Mouse (Mus musculus): ENCODE results near the gene Tnfsf14. TPM values are rescaled to one million over a fixed set of nuclear protein-coding genes. Genes with fewer than 3 reads are reported as not detected.

Gene Tnfsf14
- polyA plus RNA-seq, 1 experiment, result 6.7 TPM

- Histone ChIP-seq H3K27ac (ENCODE audit: control insufficient read depth, insufficient read depth, low read length) (no peak overlapping the region), H3K27me3 (ENCODE audit: control insufficient read depth, insufficient read depth, low read length) (no peaks in the 10 kb centered on the region), H3K4me1 (replicated peaks; ENCODE audit: control insufficient read depth, insufficient read depth, low read length) (0 out of 2 replicates have a peak, but pooled peaks cover 6% of the 10 kb centered on the region), H3K4me3 (ENCODE audit: control insufficient read depth, insufficient read depth, low read length) (no peak overlapping the region), H3K36me3 (ENCODE audit: control insufficient read depth, insufficient read depth, low read length) (no peaks in the 10 kb centered on the region)
- DNase-seq, result no peak
- no peak for TF ChIP-seq POLR2A (IDR thresholded peaks at IDR 0.05; ENCODE audit: control insufficient read depth, extremely low read depth, insufficient read depth, low read length, poor library complexity)
- WGBS, result 68% methylated on average over 9 of the region's 9 CpGs
Observed at GRCm38 (mm10) chr17:57223313-57223712, 29.3 kb upstream of the Tnfsf14 start.

- Histone ChIP-seq H3K4me1 (replicated peaks; ENCODE audit: control insufficient read depth, insufficient read depth, low read length) (0 out of 2 replicates have a peak, but pooled peaks cover 6% of the 10 kb centered on the region), H3K27ac (ENCODE audit: control insufficient read depth, insufficient read depth, low read length) (no peak overlapping the region), H3K36me3 (ENCODE audit: control insufficient read depth, insufficient read depth, low read length) (no peaks in the 10 kb centered on the region), H3K27me3 (ENCODE audit: control insufficient read depth, insufficient read depth, low read length) (no peaks in the 10 kb centered on the region), H3K4me3 (ENCODE audit: control insufficient read depth, insufficient read depth, low read length) (no peak overlapping the region)
- WGBS, result 47% methylated on average over 4 of the region's 4 CpGs
- no peak for DNase-seq
- TF ChIP-seq CTCF (IDR thresholded peaks at IDR 0.05; ENCODE audit: borderline replicate concordance, control insufficient read depth, extremely low read depth, insufficient read depth, low read length, poor library complexity) (no peak), POLR2A (IDR thresholded peaks at IDR 0.05; ENCODE audit: control insufficient read depth, extremely low read depth, insufficient read depth, low read length, poor library complexity) (no peak)
Observed at GRCm38 (mm10) chr17:57221911-57222310, 27.9 kb upstream of the Tnfsf14 start.

GRCm38 (mm10) chr17:57219884-57220207, 25.9 kb upstream of the Tnfsf14 start:
- DNase-seq, result peak; percentile 48
- no peak for TF ChIP-seq CTCF (IDR thresholded peaks at IDR 0.05; ENCODE audit: borderline replicate concordance, control insufficient read depth, extremely low read depth, insufficient read depth, low read length, poor library complexity)
- no peak for TF ChIP-seq POLR2A (IDR thresholded peaks at IDR 0.05; ENCODE audit: control insufficient read depth, extremely low read depth, insufficient read depth, low read length, poor library complexity)
- no peaks in the 10 kb centered on the region for H3K27me3 ChIP-seq (ENCODE audit: control insufficient read depth, insufficient read depth, low read length)
- no peak overlapping the region for H3K4me3 ChIP-seq (ENCODE audit: control insufficient read depth, insufficient read depth, low read length)
- 26% methylated on average over 3 of the region's 3 CpGs for WGBS
- H3K4me1 ChIP-seq (replicated peaks; ENCODE audit: control insufficient read depth, insufficient read depth, low read length), result 0 out of 2 replicates have a peak, but pooled peaks cover 6% of the 10 kb centered on the region
- no peaks in the 10 kb centered on the region for H3K36me3 ChIP-seq (ENCODE audit: control insufficient read depth, insufficient read depth, low read length)
- H3K27ac ChIP-seq (ENCODE audit: control insufficient read depth, insufficient read depth, low read length), result no peak overlapping the region

DNA sequence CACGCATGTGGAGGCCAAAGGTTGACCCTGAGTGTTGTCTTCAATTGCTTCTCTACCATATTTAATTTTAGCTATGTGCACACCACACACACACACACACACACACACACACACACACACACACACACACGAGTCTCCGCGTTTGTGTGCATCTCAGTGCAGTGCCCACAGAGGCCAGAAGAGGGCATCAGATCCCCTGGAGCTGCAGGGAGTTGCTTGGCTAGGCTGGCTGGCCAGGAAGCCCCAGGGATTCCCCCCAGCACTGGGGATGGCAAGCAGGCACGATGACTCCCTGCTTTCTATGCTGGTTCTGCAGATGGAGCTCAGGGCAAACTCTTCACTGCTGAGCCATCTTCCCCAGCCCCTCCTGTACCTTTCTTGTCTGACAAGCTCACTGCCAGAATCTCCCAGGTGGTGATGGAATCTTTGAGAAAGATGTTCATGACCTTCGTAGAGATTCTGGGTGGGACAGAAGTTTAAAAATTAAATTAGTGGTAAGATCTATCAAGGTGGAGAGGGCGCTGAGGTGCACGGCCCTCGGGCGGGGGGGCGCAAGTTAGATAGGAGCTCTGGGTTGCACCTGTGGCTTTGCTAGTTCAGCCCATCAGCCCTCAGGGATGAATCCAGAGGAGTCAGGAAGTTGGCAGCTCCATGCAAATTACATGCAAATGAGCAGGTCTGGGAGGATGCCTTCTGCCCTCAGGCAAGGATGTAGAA, 25.3 kb upstream of the Tnfsf14 start:
- peak; percentile 89 for TF ChIP-seq CTCF (IDR thresholded peaks at IDR 0.05; ENCODE audit: borderline replicate concordance, control insufficient read depth, extremely low read depth, insufficient read depth, low read length, poor library complexity)
- no peak for TF ChIP-seq POLR2A (IDR thresholded peaks at IDR 0.05; ENCODE audit: control insufficient read depth, extremely low read depth, insufficient read depth, low read length, poor library complexity)
- 0 out of 2 replicates have a peak, but pooled peaks cover 6% of the 10 kb centered on the region for H3K4me1 ChIP-seq (replicated peaks; ENCODE audit: control insufficient read depth, insufficient read depth, low read length)
- H3K36me3 ChIP-seq (ENCODE audit: control insufficient read depth, insufficient read depth, low read length), result no peaks in the 10 kb centered on the region
- no peak overlapping the region for H3K27ac ChIP-seq (ENCODE audit: control insufficient read depth, insufficient read depth, low read length)
- peak; percentile 82 for DNase-seq
- WGBS, result 19% methylated on average over 11 of the region's 11 CpGs
- H3K4me3 ChIP-seq (ENCODE audit: control insufficient read depth, insufficient read depth, low read length), result no peak overlapping the region
- no peaks in the 10 kb centered on the region for H3K27me3 ChIP-seq (ENCODE audit: control insufficient read depth, insufficient read depth, low read length)

DNA sequence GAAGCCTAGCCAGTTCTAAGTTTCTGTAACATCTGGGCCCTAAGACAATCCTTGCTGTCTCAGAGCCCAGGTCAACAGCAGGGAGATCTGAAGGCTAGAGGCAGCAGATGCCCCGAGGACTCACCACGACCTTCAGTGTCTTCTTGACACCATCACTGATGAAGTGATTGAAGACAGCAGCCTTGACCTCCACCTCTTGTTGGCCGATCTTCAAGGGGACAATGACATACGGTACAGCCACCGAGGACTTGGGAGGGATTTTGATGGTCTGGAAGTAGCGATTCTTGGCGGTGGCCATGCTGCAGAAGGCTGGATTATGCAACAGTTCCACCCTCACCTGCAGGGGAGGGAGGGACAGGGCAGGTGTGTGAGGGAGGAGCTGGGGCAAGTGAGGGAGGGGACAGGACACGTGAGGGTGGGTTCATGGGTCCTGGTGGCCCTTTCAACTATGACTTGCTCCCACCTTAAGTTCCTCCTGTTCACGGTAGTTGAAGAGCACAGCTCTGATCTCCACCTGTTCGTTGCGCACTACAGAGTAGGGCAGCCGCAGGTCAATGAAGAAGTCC, 24.4 kb upstream of the Tnfsf14 start:
- H3K36me3 ChIP-seq (ENCODE audit: control insufficient read depth, insufficient read depth, low read length), result no peaks in the 10 kb centered on the region
- H3K27me3 ChIP-seq (ENCODE audit: control insufficient read depth, insufficient read depth, low read length), result no peaks in the 10 kb centered on the region
- H3K27ac ChIP-seq (ENCODE audit: control insufficient read depth, insufficient read depth, low read length), result no peak overlapping the region
- DNase-seq, result no peak
- H3K4me3 ChIP-seq (ENCODE audit: control insufficient read depth, insufficient read depth, low read length), result no peak overlapping the region
- 89% methylated on average over 12 of the region's 12 CpGs for whole genome bisulfite sequencing
- TF ChIP-seq CTCF (IDR thresholded peaks at IDR 0.05; ENCODE audit: borderline replicate concordance, control insufficient read depth, extremely low read depth, insufficient read depth, low read length, poor library complexity) (no peak), POLR2A (IDR thresholded peaks at IDR 0.05; ENCODE audit: control insufficient read depth, extremely low read depth, insufficient read depth, low read length, poor library complexity) (no peak)
- 0 out of 2 replicates have a peak, but pooled peaks cover 6% of the 10 kb centered on the region for H3K4me1 ChIP-seq (replicated peaks; ENCODE audit: control insufficient read depth, insufficient read depth, low read length)

- TF ChIP-seq POLR2A (IDR thresholded peaks at IDR 0.05; ENCODE audit: control insufficient read depth, extremely low read depth, insufficient read depth, low read length, poor library complexity), result no peak
- no peak for TF ChIP-seq CTCF (IDR thresholded peaks at IDR 0.05; ENCODE audit: borderline replicate concordance, control insufficient read depth, extremely low read depth, insufficient read depth, low read length, poor library complexity)
- Histone ChIP-seq H3K36me3 (ENCODE audit: control insufficient read depth, insufficient read depth, low read length) (no peaks in the 10 kb centered on the region), H3K27ac (ENCODE audit: control insufficient read depth, insufficient read depth, low read length) (no peak overlapping the region), H3K27me3 (ENCODE audit: control insufficient read depth, insufficient read depth, low read length) (no peaks in the 10 kb centered on the region), H3K4me1 (replicated peaks; ENCODE audit: control insufficient read depth, insufficient read depth, low read length) (peaks cover 7% of the 10 kb centered on the region; the same call in 1 of the 2 replicates), H3K4me3 (ENCODE audit: control insufficient read depth, insufficient read depth, low read length) (no peak overlapping the region)
- no peak for DNase-seq
- WGBS, result 66% methylated on average over 13 of the region's 13 CpGs
Observed at GRCm38 (mm10) chr17:57214676-57215387, 20.9 kb upstream of the Tnfsf14 start.

All from thymus, adult 2 months (tissue).